Mouse (Mus musculus) gastrocnemius, postnatal 25 days (tissue): ENCODE results near the gene Mta2. TPM values are rescaled to one million over a fixed set of nuclear protein-coding genes. Genes with fewer than 3 reads are reported as not detected.
"Not testable (repeated sequence)": the region's sequence is repeated elsewhere in the genome, so short reads cannot be mapped to it uniquely, and the experiment has no call there.

Experiments
- DNase-seq: peaks from one replicate; pipeline ENCODE4 v3.0.0; 2022
- long read RNA-seq, 2 experiments: library from polyadenylated mRNA; stranded (forward); transcript quantifications; one replicate each; pipeline ENCODE4 v2.0.0; 2021
- total RNA-seq, 2 experiments: library from RNA; stranded (reverse); gene quantifications; 1 replicate in 1 of 2; 2 replicates in 1 of 2; pipeline ENCODE4 v1.2.3; 2021

The Mta2 gene
- total RNA-seq = 10 to 100 TPM; 19.5 to 21.9 TPM
- long read RNA-seq, experiment 1, transcript Mta2-201 (18 exons, 3,135 nt) = major isoform, 7 of 10 reads
- long read RNA-seq, experiment 1, partial matches to known transcripts = 3 of 10 reads
- long read RNA-seq, experiment 1, other reads (novel, unspliced or antisense) = 0 of 10 reads
- long read RNA-seq, experiment 2, transcript Mta2-201 (18 exons, 3,135 nt) = major isoform, 14 of 17 reads
- long read RNA-seq, experiment 2, partial matches to known transcripts = 3 of 17 reads
- long read RNA-seq, experiment 2, other reads (novel, unspliced or antisense) = 0 of 17 reads

DNA sequence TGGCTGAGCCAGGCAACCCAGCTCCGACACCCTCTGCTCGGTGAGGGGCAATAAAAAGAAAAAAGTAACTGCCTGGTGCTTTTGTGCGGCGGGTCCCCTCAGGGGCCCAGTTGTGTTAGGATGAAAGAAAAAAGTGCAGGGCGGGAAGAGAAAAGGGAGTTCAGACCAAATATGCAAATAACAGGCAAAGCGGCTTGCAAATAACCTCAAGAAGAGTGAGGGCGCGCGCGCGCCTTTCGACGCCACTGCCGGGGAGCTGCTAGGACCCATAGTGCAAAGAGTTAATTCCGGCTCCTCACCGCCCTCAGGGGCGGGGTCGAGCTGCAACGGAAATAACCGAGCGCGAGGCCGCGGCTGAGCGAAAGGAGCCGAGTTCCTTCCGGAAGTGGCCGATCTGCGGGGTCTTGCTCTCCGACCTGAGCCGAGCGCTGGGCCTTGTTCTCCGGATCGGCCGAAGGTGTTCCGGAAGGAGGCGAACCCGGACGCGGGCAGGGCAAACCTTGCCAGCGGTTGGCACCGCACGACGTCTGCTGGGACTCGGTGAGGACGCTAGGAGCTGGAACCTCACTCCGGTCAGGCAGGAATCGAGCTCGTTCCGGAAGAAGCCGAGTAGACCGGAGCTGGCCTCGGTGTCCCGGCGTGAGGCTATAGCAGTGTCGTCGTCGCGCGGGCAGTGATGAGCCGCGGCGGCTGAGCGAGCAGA is at the start of gene Mta2:
TSS of gene Mta2 (plus strand) at position 361 of the 703 bp plus-strand sequence.
- peak; percentile 97 for DNase-seq

GRCm38 (mm10) chr19:8892829-8893766 is 48.6 kb upstream of the Mta2 start, which contains the start of gene Ints5:
Ints5 (plus strand) TSS chr19:8893005.
- DNase-seq = peak; percentile 78

GRCm38 (mm10) chr19:8895397-8895960 is 46.2 kb upstream of the Mta2 start:
- no peak for DNase-seq

GRCm38 (mm10) chr19:8896231-8896630 is 45.4 kb upstream of the Mta2 start:
- DNase-seq = not testable (repeated sequence)

GRCm38 (mm10) chr19:8897211-8897864 is 44.3 kb upstream of the Mta2 start:
- peak; percentile 35 for DNase-seq

DNA sequence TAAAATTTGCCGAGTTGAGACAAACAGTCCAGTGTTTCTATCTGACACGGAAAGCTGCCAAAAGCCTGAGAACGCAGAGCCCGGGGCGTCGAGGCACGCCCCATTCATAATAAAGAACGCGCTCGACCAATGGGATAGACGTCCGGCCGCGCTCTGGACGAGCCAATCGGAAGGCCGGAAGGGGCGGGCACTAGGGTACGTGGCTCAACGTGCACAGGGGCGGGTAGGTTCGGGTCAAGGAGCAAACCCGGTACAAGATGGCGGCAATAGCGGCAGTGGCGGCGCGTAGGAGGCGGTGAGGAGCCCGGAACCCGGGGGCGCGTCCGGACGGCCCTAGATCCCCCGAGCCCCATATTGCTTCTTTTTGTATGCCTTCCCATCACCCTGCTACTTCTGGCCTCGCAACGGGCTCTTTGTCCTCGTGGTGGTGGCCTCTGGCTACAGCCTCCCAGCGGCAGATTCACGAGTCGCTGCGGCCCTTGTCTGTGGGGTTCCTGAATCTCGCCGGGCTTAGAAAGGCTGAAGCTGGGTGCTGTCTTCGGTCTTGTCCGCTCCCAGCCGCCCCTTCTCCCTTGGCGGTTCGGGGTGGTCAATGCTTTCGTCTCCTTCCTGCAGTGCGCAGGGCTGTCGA is 43.7 kb upstream of the Mta2 start, which contains the start of gene Ganab:
TSS of gene Ganab (plus strand) at position 207 of the 631 bp plus-strand sequence.
- DNase-seq = peak; percentile 93

- DNase-seq = no peak
Measured at GRCm38 (mm10) chr19:8898576-8898975, 43.1 kb upstream of the Mta2 start.

DNA sequence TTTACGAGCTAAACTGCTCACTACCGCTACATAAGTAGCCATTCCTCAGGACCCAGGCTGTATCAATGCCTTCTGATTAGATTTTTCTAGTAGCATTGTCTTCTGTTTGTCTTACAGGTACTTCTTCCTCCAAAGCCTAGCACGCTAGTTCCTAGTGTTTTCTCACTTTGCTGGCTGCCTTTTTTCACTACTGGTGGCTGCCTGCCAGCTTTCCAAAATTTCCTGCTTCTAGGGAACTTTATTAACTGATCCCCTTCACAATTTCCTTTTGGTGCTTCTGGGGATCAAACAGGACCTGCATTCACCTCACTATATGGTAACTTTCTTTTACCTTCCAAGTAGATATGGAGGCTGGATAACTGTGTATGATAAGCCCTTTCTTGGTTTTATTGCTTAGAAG is 42.6 kb upstream of the Mta2 start:
- DNase-seq = no peak

DNA sequence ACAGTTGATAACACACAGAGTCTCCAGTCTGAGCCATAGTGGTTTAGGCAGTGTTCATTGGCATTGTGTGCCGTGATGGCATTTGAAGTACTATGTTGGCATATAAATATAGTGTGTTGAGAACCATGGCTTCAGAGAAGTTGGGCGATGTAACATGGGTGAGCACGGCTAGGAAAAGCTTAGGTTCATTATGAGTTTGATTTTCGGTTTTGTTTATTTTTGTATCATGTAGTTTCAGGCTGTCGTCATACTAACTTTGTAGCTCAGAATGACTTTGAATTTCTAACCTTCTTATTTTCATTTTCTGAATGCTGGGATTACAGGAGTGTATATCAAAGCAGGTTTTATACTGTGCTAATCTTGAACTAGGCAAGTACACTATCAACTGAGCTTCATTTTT is 38.3 kb upstream of the Mta2 start:
- no peak for DNase-seq

- no peak for DNase-seq
Measured at GRCm38 (mm10) chr19:8908531-8908930, 33.1 kb upstream of the Mta2 start.

- no peak for DNase-seq
Measured at GRCm38 (mm10) chr19:8911810-8912209, 29.9 kb upstream of the Mta2 start.

DNA sequence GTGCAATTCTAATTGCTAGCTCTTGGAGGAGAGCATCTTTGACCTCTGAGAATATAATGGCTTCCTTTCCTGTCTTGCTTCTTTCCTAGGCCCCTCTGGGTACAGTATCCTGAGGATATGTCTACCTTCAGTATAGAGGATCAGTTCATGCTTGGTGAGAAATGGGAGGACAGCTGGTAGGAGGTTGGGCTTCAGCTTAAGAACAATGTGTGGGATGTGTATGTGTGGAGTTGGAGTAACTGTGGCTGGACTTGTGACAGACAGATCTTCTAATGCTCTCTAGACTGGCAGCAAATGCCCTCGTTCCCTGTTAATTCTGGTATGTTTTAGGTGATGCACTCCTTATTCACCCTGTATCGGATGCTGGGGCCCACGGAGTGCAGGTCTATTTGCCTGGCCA is 27.5 kb upstream of the Mta2 start:
- DNase-seq = no peak

DNA sequence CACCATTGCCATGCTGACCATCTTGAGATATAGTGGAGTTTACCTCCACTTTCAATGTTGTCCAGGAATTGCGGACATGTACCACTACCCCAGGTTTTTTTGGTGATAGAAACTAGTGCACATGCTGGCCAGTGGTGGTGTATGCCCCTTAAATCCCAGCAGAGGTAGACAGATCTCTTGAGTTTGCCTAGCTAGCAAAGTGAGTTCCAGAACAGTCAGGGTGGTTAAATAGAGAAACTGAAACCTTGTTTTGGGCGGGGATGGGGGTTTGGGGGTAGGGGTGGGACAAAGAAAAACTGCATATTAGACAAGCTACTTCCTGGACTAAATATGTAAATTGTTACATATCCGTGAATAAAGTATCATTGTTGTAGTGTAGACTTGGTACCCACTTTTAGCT is 22.7 kb upstream of the Mta2 start:
- DNase-seq = no peak

GRCm38 (mm10) chr19:8919684-8920072 is 22.0 kb upstream of the Mta2 start:
- no peak for DNase-seq

DNA sequence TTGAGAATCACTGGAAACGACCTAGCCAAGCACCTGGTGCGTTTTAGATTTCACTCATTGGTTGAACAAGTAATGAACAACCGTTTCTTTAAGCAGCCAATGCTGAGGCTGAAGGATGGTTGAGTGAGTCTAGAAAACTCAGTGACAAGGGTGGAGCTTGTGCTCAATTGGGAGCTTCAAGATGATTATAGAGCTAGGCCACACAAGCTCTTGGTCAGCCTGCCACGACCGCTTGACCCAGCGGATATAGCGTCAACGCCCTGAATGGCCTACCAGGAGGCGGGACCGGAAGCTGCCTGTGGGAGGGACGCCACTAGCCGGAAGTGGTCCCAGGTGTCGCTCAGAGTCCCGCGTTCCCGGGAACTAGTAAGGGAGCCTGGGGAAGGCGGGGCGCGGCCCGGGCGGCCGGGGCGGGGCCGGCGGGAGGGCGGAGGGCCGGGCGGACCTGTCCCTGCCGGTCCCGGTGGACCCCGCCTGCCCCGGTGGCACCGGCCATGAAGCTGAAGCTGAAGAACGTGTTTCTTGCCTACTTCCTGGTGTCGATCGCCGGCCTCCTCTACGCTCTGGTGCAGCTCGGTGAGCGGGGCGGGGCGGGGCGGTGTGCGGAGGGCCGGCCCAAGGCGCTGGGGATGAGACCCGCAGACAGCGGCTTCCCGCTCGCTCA is 21.5 kb upstream of the Mta2 start, which contains the start of gene B3gat3:
TSS of gene B3gat3 (plus strand) at position 302 of the 664 bp plus-strand sequence.
- DNase-seq = peak; percentile 95

DNA sequence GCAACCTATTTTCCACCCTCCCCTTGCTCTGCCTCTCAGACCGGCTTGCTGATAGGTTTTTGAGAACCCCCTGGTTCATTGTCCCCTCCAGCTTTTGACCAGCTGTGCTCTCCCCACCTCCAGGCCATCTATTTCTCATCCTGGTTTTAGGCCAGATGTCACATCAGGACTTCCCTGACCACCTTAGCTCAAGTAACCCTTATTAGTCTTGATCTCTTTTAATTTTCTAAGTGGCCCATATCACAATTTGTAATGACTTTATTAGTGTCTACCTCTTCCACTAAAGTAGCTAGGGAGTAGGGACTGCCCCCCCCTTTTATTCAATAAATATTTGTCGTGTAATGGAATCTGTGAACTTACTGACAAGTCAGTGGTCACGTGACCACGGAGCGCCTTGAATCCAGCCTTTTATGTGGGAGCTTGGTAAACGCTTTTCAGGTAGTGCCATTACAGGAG is 20.8 kb upstream of the Mta2 start:
- DNase-seq = no peak

- no peak for DNase-seq
Measured at GRCm38 (mm10) chr19:8921741-8922140, 19.9 kb upstream of the Mta2 start.

GRCm38 (mm10) chr19:8926766-8927165 is 14.9 kb upstream of the Mta2 start:
- no peak for DNase-seq

- no peak for DNase-seq
Measured at GRCm38 (mm10) chr19:8927891-8928525, 13.7 kb upstream of the Mta2 start.
